Mouse (Mus musculus) midbrain, embryonic 16.5 days (tissue): ENCODE data around the gene Susd4. TPM values are rescaled to one million over a fixed set of nuclear protein-coding genes. Genes with fewer than 3 reads are reported as not detected.

ENCODE experiments used
- ATAC-seq: fragments of 200-750 bp; cut with Nextera tagmentation; 2 replicates; pipeline ENCODE4 v1.8.0; 2017; ENCODE audit warnings: moderate TSS enrichment
- H3K27ac ChIP-seq: fragments of 300-500 bp; sonication (generic); 2 replicates; pipeline ENCODE4 v1.5.1; 2014; ENCODE audit warnings: mild to moderate bottlenecking, low read length, mixed read lengths
- H3K27me3 ChIP-seq: fragments of 300-500 bp; sonication (generic); 2 replicates; pipeline ENCODE4 v1.6.1; 2014; ENCODE audit warnings: low read depth, low read length, mixed read lengths; ENCODE audit not compliant: control insufficient read depth, insufficient read depth
- H3K36me3 ChIP-seq: fragments of 300-500 bp; sonication (generic); 2 replicates; pipeline ENCODE4 v1.6.1; 2014; ENCODE audit warnings: mild to moderate bottlenecking, low read length, moderate library complexity, mixed read lengths; ENCODE audit not compliant: control insufficient read depth, insufficient read depth
- H3K4me1 ChIP-seq: fragments of 300-500 bp; sonication (generic); 2 replicates; pipeline ENCODE4 v1.6.1; 2014; ENCODE audit warnings: mild to moderate bottlenecking, low read length, mixed read lengths; ENCODE audit not compliant: control insufficient read depth, insufficient read depth
- H3K4me2 ChIP-seq: fragments of 300-500 bp; sonication (generic); 2 replicates; pipeline ENCODE4 v1.6.1; 2014; ENCODE audit warnings: mild to moderate bottlenecking, low read length, mixed read lengths
- H3K4me3 ChIP-seq: fragments of 300-500 bp; sonication (generic); 2 replicates; pipeline ENCODE4 v1.5.1; 2014; ENCODE audit warnings: low read depth, mild to moderate bottlenecking, low read length, moderate library complexity, mixed read lengths
- H3K9ac ChIP-seq: fragments of 300-500 bp; sonication (generic); 2 replicates; pipeline ENCODE4 v1.6.1; 2014; ENCODE audit warnings: low read depth, low read length, mixed read lengths
- H3K9me3 ChIP-seq: fragments of 300-500 bp; sonication (generic); replicated peaks from 2 replicates; pipeline ENCODE4 v1.6.1; 2014; ENCODE audit warnings: mild to moderate bottlenecking, low read length, mixed read lengths; ENCODE audit not compliant: control insufficient read depth, poor library complexity, severe bottlenecking
- WGBS: fragments of 180-500 bp; shearing (Covaris S2); extraction: QIAGEN DNeasy Blood & Tissue Kit; methylation state at CpG from one replicate; pipeline ENCODE4 v1.1.7; 2014; 5-methylcytosine and 5-hydroxymethylcytosine counted together
- polyA plus RNA-seq: library from polyadenylated mRNA; unstranded; fragments of >200 nt; fragmentation: Nextera tagmentation; extraction: Ambion mirVana; gene quantifications from 2 replicates; pipeline ENCODE4 v1.2.1, GENCODE M21; 2015

Susd4 gene
- polyA plus RNA-seq, 1 experiment from 2014 or later: 89.4 TPM

DNA sequence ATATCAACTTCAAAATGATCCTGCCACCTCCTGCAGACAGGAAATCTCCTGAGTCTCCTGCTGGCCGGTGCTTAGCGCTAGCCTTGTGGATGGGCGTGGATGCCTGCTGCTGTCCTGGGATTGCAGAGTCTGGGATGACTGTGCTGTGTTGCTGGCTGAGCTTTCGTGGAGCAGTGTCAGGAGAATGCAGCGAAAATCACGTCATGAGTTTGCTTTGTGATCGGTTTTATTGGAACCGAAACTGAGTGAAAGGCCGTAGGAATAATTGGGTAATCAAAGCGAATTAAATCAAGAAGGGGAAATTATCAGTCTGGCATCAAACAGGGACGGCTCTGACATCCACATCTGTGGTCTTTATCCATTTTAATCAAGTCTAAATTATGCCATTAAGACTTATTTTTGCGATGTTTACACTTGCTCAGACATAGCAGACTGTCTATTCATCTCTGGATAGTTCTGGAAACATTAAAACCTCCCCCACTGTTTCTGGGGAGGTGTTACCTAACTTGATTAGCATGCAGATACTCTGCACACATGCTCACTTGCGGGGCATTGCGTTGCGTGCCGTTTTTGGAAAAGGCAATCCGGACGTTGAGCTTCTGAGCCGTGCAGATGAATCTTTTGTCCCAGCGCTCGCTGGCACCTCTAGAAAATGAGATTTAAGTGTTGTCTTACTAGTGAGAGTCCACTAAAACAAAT, 60.2 kb downstream of the Susd4 start:
- no peaks in the 10 kb centered on the region for H3K27me3 ChIP-seq
- peaks cover 3% of the 10 kb centered on the region; the same call in 1 of the 2 replicates for H3K4me1 ChIP-seq
- 49% methylated on average over 21 of the region's 21 CpGs for WGBS
- no peaks in the 10 kb centered on the region for H3K36me3 ChIP-seq
- no peak for ATAC-seq
- H3K4me2 ChIP-seq: peak overlapping the region; percentile 3; the same call in 1 of the 2 replicates
- H3K9me3 ChIP-seq: no peaks in the 10 kb centered on the region
- H3K4me3 ChIP-seq: no peak overlapping the region
- no peak overlapping the region for H3K9ac ChIP-seq
- H3K27ac ChIP-seq: no peak overlapping the region

DNA sequence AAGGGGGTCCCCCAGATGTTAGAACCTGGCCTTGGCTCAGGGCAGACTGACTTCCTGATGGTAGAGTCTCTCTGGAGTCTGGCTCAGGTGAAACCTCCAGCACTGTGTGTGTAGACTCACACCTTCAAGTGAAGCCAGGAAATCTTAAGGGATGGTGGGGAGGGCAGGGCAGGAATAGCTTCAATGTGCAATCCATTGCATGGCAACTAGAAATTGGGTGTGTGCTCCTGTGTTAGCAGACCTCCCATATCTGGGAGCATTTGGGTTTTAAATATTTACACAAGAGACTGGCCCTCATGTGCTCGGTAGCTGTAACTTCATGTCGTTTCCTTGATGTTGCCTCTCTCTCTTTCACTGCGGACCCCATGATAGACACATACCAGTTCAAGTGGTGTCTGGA, 62.9 kb downstream of the Susd4 start:
- H3K27me3 ChIP-seq: no peaks in the 10 kb centered on the region
- no peak overlapping the region for H3K9ac ChIP-seq
- H3K36me3 ChIP-seq: no peaks in the 10 kb centered on the region
- H3K4me1 ChIP-seq: peaks cover 4% of the 10 kb centered on the region
- no peaks in the 10 kb centered on the region for H3K9me3 ChIP-seq
- no peak overlapping the region for H3K4me2 ChIP-seq
- H3K27ac ChIP-seq: no peak overlapping the region
- no peak overlapping the region for H3K4me3 ChIP-seq
- no peak for ATAC-seq
- 92% methylated on average over 3 of the region's 3 CpGs for WGBS

- ATAC-seq: no peak
- no peak overlapping the region for H3K9ac ChIP-seq
- H3K9me3 ChIP-seq: no peaks in the 10 kb centered on the region
- no peak overlapping the region for H3K4me2 ChIP-seq
- WGBS: 50% methylated on average over 6 of the region's 6 CpGs
- H3K36me3 ChIP-seq: no peaks in the 10 kb centered on the region
- no peaks in the 10 kb centered on the region for H3K27me3 ChIP-seq
- no peak overlapping the region for H3K27ac ChIP-seq
- peaks cover 20% of the 10 kb centered on the region for H3K4me1 ChIP-seq
- H3K4me3 ChIP-seq: no peak overlapping the region
These were observed 74.4 kb downstream of the Susd4 start for GRCm38 (mm10) chr1:182838061-182838460.

- no peaks in the 10 kb centered on the region for H3K9me3 ChIP-seq
- peak overlapping the region; percentile 43 for H3K27ac ChIP-seq
- H3K4me1 ChIP-seq: peaks cover 20% of the 10 kb centered on the region
- no peak overlapping the region for H3K4me2 ChIP-seq
- 79% methylated on average over 4 of the region's 4 CpGs for WGBS
- no peak overlapping the region for H3K4me3 ChIP-seq
- no peaks in the 10 kb centered on the region for H3K27me3 ChIP-seq
- no peaks in the 10 kb centered on the region for H3K36me3 ChIP-seq
- peak; percentile 50 for ATAC-seq
- 0 out of 2 replicates have a peak overlapping the region, but pooled peaks have one; percentile 18 for H3K9ac ChIP-seq
These were observed 75.8 kb downstream of the Susd4 start for GRCm38 (mm10) chr1:182839332-182839929.

DNA sequence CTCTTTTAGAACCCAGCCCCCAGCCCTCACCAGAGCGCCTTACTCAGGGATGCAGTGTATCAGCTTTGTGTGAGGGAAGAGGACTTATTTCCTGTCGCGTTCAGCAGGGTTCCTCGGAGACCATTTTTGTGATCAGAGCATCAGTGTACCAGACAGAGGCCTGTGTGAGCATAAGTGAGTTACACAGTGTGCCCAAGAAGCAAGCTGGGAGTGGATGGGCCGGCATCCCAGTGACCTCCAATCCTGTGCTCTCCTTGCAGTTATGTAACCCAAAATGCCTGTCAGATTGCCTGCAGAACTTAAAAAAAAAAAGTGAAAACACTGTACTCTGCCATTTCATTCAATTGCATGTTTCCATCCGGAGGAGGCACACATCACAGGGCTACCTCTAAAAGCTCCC, 76.4 kb downstream of the Susd4 start:
- H3K9ac ChIP-seq: no peak overlapping the region
- no peaks in the 10 kb centered on the region for H3K36me3 ChIP-seq
- no peak overlapping the region for H3K4me2 ChIP-seq
- no peaks in the 10 kb centered on the region for H3K9me3 ChIP-seq
- H3K27me3 ChIP-seq: no peaks in the 10 kb centered on the region
- peak overlapping the region; percentile 43 for H3K27ac ChIP-seq
- H3K4me3 ChIP-seq: no peak overlapping the region
- WGBS: 43% methylated on average over 6 of the region's 6 CpGs
- ATAC-seq: peak; percentile 31; the same call in 1 of the 2 replicates
- peaks cover 20% of the 10 kb centered on the region for H3K4me1 ChIP-seq

DNA sequence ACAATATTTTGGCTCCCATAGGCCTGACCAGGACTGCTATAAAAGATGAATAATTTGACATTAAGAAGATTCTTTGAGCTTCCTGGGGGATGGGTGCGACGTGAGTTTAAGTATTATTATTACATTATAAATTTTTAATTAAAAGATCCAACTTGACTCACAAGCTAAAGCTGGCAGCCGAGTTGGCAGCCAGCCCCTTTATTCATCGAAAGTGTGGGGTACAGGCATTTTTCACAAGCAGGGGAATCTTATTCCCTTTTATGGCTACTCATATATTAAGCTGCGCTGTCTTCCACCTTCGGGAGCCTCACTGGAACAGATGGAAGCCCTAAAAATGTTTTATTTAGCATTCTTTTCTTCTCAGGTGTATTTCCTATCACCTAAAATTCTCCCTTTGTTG, 76.9 kb downstream of the Susd4 start:
- Histone ChIP-seq H3K9ac (no peak overlapping the region), H3K4me3 (no peak overlapping the region), H3K4me1 (peaks cover 20% of the 10 kb centered on the region), H3K27me3 (no peaks in the 10 kb centered on the region), H3K27ac (no peak overlapping the region; the same call in 1 of the 2 replicates), H3K36me3 (no peaks in the 10 kb centered on the region), H3K4me2 (no peak overlapping the region), H3K9me3 (no peaks in the 10 kb centered on the region)
- no peak for ATAC-seq
- WGBS: 64% methylated on average over 6 of the region's 6 CpGs

GRCm38 (mm10) chr1:182849556-182849955, 85.9 kb downstream of the Susd4 start:
- Histone ChIP-seq H3K4me3 (no peak overlapping the region), H3K36me3 (no peaks in the 10 kb centered on the region), H3K27me3 (no peaks in the 10 kb centered on the region), H3K4me1 (peaks cover 3% of the 10 kb centered on the region; the same call in 1 of the 2 replicates), H3K9me3 (no peaks in the 10 kb centered on the region), H3K4me2 (peak overlapping the region; percentile 15; the same call in 1 of the 2 replicates), H3K9ac (no peak overlapping the region), H3K27ac (peak overlapping the region; percentile 50)
- WGBS: 52% methylated on average over 12 of the region's 12 CpGs
- peak; percentile 69 for ATAC-seq

DNA sequence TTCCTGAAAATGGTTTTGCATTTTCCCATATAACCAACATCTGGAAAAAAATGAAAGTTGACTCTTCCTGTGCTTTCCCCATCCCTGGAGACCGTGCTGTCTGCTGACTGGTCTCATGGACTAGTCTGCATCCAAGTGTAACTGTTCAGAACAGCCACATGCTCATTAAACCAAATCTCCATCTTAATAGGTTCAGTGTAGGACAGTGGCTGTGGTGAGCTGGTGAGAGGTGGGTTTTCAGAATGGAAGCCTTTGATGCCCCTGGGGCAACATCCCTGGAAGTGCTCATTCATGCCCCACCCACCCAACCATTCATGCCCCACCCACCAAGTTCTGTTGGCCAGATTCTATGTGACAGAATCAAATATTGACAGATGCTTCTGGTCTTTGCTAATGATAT, 86.4 kb downstream of the Susd4 start:
- H3K4me2 ChIP-seq: no peak overlapping the region
- WGBS: 84% methylated on average over 1 of the region's 1 CpGs
- H3K36me3 ChIP-seq: no peaks in the 10 kb centered on the region
- H3K27me3 ChIP-seq: no peaks in the 10 kb centered on the region
- no peak overlapping the region for H3K9ac ChIP-seq
- ATAC-seq: 0 out of 2 replicates have a peak, but pooled peaks have one; percentile 62
- H3K9me3 ChIP-seq: no peaks in the 10 kb centered on the region
- H3K4me3 ChIP-seq: no peak overlapping the region
- peaks cover 6% of the 10 kb centered on the region; the same call in 1 of the 2 replicates for H3K4me1 ChIP-seq
- no peak overlapping the region for H3K27ac ChIP-seq

- Histone ChIP-seq H3K4me1 (peaks cover 6% of the 10 kb centered on the region; the same call in 1 of the 2 replicates), H3K4me2 (no peak overlapping the region), H3K9me3 (no peaks in the 10 kb centered on the region), H3K4me3 (no peak overlapping the region), H3K36me3 (no peaks in the 10 kb centered on the region), H3K27ac (no peak overlapping the region), H3K9ac (no peak overlapping the region), H3K27me3 (no peaks in the 10 kb centered on the region)
- WGBS: 53% methylated on average over 6 of the region's 6 CpGs
- ATAC-seq: no peak
These were observed 88.5 kb downstream of the Susd4 start for GRCm38 (mm10) chr1:182852158-182852557.
